Mouse (Mus musculus): ENCODE data around the gene Kpnb1.
A peak's percentile ranks its signal among the peaks of the same experiment; 100 is the strongest.

Kpnb1 gene

GRCm38 (mm10) chr11:97142159-97142608, 45.5 kb downstream of the Kpnb1 start:
- no peak for DNase-seq (ENCODE audit: low read depth, low spot score)

GRCm38 (mm10) chr11:97140811-97141210, 46.9 kb downstream of the Kpnb1 start:
- DNase-seq (ENCODE audit: low read depth, low spot score) = no peak

GRCm38 (mm10) chr11:97139256-97139655, 48.4 kb downstream of the Kpnb1 start:
- DNase-seq (ENCODE audit: low read depth, low spot score) = no peak

GRCm38 (mm10) chr11:97138554-97139226, 49.0 kb downstream of the Kpnb1 start:
- no peak for DNase-seq (ENCODE audit: low read depth, low spot score)

GRCm38 (mm10) chr11:97133270-97133669, 54.4 kb downstream of the Kpnb1 start:
- DNase-seq (ENCODE audit: low read depth, low spot score) = no peak

GRCm38 (mm10) chr11:97132185-97132584, 55.5 kb downstream of the Kpnb1 start:
- DNase-seq (ENCODE audit: low read depth, low spot score) = no peak

GRCm38 (mm10) chr11:97131683-97132082, 56.0 kb downstream of the Kpnb1 start:
- DNase-seq (ENCODE audit: low read depth, low spot score) = no peak

GRCm38 (mm10) chr11:97130318-97130717, 57.4 kb downstream of the Kpnb1 start:
- DNase-seq (ENCODE audit: low read depth, low spot score) = no peak

- no peak for DNase-seq (ENCODE audit: low read depth, low spot score)
Measured at GRCm38 (mm10) chr11:97128956-97129355, 58.7 kb downstream of the Kpnb1 start.

- peak; percentile 49 for DNase-seq (ENCODE audit: low read depth, low spot score)
Measured at GRCm38 (mm10) chr11:97127470-97128223, 60.0 kb downstream of the Kpnb1 start.

GRCm38 (mm10) chr11:97126645-97127468, 60.8 kb downstream of the Kpnb1 start:
- peak; percentile 58 for DNase-seq (ENCODE audit: low read depth, low spot score)

- no peak for DNase-seq (ENCODE audit: low read depth, low spot score)
Measured at GRCm38 (mm10) chr11:97124266-97125036, 63.2 kb downstream of the Kpnb1 start.

- DNase-seq (ENCODE audit: low read depth, low spot score) = peak; percentile 75
Measured at GRCm38 (mm10) chr11:97123282-97123890, 64.3 kb downstream of the Kpnb1 start.

GRCm38 (mm10) chr11:97120641-97121040, 67.0 kb downstream of the Kpnb1 start:
- no peak for DNase-seq (ENCODE audit: low read depth, low spot score)

GRCm38 (mm10) chr11:97120221-97120620, 67.5 kb downstream of the Kpnb1 start:
- no peak for DNase-seq (ENCODE audit: low read depth, low spot score)

- DNase-seq (ENCODE audit: low read depth, low spot score) = no peak
Measured at GRCm38 (mm10) chr11:97115797-97116196, 71.9 kb downstream of the Kpnb1 start.

- peak; percentile 79 for DNase-seq (ENCODE audit: low read depth, low spot score)
Measured at GRCm38 (mm10) chr11:97114671-97115601, 72.7 kb downstream of the Kpnb1 start, which contains the start of gene Tbx21. Gene Tbx21 (minus strand): TSS chr11:97115331.

- DNase-seq (ENCODE audit: low read depth, low spot score) = peak; percentile 48
Measured at GRCm38 (mm10) chr11:97112519-97113125, 75.1 kb downstream of the Kpnb1 start.

Measured in R1 (cell line).